Mouse (Mus musculus): Measurements from ENCODE around the gene Acaa1a.
"Not testable (repeated sequence)": the region's sequence is repeated elsewhere in the genome, so short reads cannot be mapped to it uniquely, and the experiment has no call there.

The Acaa1a gene

DNA sequence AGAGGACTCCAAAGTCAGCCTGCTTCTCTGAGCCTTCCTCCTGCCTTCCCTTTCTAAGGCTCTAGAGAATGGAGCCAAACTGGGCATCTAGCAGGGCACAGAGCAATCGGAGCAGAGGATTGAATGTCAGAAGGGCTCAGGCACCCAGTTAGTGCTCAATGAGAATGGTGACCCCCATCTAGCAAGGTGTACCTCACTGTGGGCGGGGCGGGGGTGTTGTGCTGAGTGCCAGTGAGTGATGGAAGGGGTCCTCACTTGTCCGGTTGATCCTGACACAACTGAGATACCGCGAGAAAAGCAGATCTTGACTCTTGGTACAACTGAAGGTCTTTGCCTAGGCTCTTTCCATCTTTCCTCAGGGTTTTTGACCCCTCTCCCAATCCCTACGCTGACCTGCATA, 370 bp upstream of the Acaa1a start:
- no peak for DNase-seq (ENCODE audit: low read depth, low spot score)

DNA sequence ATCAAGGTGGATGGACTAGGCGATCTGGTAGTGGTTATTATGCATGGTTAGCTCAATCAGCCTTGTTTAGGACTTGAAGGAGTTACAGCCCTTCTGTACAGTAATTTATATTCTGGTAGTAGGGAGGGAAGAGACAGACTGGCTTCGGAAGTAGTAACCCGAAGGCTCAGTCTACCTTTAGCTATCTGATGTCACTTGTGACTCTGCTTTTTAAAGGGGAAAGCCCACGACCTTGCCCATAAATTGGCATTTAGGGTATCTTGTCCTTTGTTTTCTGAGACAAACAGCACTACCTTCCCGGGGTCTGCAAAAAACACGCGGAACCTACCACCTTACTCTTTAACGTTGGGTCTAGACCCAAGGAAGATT, 720 bp downstream of the Acaa1a start:
- no peak for DNase-seq (ENCODE audit: low read depth, low spot score)

DNA sequence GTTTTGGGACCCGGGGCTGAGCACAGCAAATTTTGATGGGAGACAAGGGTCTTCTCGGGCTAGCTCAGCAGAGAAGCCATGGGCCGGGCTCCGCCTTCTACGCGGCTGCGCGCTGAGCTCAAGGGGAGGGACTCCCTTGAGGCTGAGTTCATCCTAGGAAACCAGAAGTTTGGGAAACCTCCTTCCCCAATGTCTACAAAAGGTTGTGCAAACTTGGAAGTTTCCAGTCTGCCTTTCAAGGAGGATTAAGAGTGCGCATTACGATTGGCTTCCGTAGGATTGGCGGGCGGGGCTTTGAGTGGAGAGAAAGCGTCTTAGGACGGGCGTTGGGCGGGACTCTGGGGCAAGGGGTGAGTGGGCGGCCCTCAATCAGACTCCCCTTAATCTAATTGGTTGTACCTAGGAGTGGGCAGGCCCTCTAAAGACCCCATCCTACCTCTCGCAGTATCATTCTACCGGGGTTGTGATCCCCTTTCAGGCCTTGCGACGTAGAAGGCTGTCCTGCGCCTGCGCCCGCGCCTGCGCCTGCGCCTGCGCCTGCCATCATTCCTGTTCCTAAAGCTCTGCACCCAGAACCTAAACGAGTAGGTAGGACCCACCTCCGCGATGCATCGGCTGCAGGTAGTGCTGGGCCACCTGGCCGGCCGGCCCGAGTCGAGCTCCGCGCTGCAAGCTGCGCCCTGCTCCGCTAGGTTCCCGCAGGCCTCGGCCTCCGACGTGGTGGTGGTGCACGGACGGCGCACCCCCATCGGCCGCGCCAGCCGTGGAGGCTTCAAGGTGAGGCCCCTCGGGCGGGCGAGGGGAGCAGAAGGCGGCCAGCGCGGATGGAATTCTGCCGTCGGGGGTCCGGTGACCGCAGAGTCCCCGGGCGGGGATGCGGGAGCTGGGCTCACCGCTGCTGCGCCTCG, 1.7 kb downstream of the Acaa1a start, which contains the start of gene Myd88:
Myd88 (minus strand) TSS at position 503 of the 908 bp plus-strand sequence.
- peak; percentile 96 for DNase-seq (ENCODE audit: low read depth, low spot score)

DNA sequence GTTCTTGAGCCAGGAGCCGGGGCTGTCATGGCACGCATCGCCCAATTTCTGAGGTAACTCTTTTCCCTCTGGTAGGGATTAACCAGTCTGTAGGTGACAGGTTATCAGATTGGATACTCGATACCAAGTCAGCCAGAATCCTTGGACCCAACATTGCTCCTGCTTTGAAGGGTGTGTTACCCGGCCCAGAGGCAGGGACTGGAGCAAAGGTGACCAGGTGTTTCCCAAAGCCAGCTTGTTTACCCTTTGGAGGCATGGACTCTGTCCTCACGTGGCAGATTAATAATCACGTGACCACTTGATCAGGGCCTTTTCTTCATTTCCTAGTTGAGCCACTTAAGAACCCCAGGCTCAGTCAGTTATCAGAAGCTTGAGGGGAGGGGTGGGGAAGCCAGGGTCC, 3.3 kb downstream of the Acaa1a start:
- no peak for DNase-seq (ENCODE audit: low read depth, low spot score)

DNA sequence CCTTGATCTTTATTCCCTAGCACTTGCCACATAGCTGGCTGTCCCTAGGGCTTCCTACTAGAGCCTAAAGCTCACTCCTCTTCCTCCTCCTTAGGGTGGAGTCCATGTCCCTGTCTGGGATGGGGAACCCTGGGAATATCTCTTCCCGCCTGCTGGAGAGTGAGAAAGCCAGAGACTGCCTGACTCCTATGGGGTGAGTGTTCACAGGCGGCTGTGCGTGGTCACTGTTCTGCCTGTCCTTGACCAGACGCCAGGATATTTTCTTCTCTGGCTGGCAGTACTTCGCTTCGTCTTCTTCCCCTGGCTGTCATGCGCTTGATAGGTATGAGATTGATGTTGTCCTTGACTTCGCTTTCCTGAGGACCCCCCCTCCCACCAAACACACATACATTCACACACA, 6.9 kb downstream of the Acaa1a start:
- no peak for DNase-seq (ENCODE audit: low read depth, low spot score)

DNA sequence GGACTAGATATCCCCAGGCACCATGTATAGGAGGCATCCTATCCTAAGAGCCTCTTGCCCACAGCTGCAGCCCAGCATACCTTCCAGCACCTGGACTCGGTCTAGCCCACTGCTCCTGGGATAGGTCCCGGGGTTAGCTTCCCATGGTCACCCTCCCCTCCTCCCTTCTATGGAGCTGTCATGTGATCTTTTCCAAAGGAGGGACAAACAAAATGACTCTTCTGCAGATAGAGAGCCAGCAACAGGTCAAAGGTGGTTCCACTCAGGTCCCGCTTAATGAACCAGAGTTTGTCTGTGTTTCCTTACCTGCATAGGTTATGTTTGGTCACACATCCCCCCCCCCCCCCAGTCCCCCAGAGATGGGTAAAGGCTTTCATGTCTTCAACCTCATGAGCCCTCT, 11.1 kb downstream of the Acaa1a start:
- DNase-seq (ENCODE audit: low read depth, low spot score), result no peak

DNA sequence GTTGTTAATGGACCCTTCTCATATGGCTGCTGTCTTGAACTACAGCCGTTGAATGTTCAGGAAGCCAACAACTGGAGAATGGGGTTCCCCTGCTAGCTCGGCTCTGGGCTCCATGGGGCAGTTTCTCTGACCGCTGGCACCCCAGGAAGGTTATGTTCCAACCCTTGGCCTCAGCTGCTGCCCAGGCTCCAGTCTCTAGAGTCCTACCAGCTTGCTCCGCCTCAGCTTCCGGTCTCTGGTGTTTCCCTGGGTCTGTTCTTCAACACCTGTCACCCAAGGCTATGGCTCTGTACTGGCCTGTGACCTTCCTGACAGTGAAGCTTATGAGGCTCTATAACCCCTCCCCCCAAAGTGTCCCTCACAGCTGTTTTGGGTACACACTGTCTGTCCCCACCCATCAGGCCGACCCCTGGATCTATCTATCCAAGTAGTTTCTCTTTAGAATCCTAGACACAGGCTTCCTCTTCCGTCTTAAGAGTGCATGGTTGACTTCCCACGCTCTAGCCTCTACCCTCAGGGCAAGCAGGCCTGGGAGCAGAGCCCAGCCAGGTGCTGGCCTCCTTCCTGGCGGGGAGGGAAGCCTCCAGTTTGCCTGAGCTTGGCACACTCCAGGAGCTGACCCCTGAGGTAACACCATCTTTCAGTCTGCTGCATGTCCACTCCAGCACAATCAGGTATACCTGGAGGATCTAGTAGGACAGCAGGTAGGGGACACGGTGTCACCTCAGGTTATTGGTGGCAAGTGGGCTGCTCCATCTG, 11.7 kb downstream of the Acaa1a start:
- no peak for DNase-seq (ENCODE audit: low read depth, low spot score)

DNA sequence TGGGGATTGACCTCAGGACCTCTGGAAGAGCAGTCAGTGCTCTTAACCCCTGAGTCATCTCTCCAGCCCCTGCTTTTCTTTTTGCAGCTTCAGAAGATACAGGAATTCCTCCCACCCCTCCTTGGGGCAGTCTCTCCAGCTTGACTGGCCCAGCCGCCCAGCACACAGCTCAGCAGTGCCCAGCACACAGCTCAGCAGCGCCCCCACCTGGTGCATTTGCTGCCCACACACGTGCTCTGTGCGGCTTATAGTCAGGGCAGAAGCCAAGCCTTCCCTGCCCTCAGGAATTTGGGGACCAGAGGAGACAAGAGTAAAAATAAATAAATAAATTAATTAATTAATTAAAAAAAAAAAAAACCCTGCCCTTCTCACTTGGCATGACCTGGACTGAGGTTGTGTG, 12.6 kb downstream of the Acaa1a start:
- DNase-seq (ENCODE audit: low read depth, low spot score), result peak; percentile 88

DNA sequence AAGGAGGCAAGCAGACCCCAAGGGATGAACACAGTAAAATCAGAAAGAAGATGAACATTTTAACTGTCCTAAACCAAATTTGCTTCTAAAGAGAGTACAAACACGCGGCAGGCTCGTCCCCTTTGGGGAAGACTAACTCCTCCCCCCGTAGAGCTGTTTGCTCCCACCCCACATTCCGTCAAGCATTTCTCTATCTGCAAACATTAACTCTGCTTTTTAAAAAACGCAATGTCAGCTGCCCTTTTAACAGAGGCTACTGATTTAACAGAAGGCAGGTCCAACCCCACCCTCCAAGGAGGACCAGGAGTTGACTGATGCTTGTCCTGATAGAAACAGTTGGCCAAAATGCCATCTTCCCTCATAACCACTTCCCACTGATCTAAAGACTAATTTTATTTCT, 14.4 kb downstream of the Acaa1a start:
- no peak for DNase-seq (ENCODE audit: low read depth, low spot score)

DNA sequence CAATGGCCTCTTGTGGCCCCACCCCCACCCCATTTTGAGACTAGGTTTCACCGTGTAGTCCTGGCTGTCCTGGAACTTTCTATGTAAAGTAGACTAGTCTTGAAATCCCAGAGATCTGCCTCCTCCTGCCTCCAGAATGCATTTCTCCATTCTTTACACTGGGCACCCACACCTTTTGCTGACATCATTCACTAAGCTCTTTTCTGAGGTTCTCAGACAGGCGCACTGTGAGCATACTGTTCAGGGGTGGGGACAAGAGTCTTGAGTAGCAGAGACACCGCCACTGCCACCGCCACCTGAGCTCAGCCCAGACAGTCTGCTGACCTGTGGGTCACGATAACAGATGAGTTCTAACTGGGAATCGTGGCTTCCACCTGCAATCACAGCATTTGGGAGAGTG, 16.5 kb downstream of the Acaa1a start:
- DNase-seq (ENCODE audit: low read depth, low spot score), result no peak

DNA sequence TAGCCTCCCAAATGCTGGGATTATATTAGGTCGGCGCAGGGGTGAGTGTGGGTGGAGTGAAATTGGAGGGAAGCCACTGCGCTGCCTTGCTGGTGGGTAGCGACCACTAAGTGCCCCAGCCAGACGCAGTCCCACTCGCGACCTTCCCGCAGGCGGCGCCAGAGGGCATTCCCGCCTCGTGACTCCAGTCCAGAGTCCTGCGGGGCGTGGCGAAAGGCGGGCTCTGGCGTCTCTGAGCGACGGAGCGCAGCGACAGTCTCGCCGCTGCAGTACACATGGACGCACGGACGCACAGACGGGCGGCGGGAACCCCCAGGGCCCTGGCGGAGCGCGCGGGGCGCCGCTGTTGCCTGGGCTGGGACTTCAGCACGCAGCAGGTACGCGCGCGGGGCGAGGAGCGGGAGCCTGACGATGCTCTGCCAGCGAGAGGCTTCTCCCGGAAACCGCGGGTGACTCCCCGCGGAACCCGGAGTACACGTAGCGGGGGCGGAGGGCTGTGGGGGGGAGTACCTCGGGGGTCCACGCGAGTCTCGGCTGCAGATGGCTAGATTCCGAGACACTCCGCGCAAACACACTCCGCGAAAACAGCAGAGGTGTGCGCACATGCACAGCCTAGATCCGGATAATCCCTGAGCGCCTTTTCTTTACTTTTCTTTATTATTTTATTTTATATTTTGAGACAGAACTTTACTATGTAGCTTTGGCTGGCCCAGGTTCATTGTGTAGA, 18.0 kb downstream of the Acaa1a start, which contains the start of gene Xylb:
Xylb (plus strand) TSS at position 51 of the 727 bp plus-strand sequence.
- peak; percentile 82 for DNase-seq (ENCODE audit: low read depth, low spot score)

DNA sequence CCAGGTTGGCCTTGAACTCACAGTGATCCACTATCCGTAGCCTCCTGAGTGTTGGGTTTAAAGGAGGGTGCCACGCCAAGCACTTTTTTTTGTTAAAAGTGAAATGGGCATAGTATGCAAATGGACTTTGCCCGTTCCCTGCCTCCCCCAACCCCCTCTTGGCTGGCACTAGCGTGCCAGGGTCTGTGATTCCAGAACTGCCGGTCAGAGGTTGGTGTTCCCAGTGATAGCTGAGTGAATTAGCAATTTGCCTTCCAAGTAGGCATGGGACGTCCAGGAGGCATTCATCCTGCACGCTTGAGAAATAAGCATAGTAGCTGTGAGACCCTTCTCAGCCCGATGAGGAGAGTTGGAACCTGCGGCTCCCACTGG, 18.6 kb downstream of the Acaa1a start:
- DNase-seq (ENCODE audit: low read depth, low spot score), result no peak

DNA sequence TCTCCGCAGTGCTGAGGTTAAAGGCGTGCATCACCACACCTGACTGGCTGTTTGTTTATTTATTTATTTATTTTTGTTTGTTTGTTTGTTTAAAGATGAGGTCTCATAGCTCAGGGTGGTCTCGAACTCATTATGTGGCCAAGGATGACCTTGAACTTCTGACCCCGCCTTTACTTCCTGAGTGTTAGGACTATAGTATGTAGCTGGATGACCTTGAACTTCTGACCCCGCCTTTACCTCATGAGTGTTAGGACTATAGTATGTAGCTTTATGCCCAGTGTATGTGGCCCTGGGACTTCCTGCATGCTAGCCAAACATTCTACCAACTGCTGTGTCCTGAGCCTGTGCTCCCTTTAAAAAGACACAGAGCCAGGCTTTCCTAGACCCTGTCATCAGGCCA, 21.9 kb downstream of the Acaa1a start:
- DNase-seq (ENCODE audit: low read depth, low spot score), result no peak

DNA sequence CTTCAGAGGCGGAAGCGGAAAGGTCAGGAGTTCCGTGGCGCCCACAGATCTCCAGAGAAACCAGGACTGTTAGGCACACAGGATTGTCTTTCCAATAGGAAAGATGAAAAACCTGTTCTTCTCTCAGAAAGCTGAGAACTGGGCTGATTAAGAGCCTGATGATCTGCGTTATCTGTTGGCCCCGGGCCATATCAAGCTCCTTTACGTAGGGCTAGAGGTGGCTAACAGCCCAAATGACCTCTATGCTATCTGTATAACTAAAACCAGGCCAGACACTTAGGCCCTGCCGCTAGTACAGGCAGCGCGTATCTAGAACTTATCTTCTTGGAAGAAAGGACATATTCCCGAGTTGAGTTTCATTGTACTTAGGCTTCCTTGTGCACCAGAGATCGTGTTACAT, 23.8 kb downstream of the Acaa1a start:
- DNase-seq (ENCODE audit: low read depth, low spot score), result no peak

DNA sequence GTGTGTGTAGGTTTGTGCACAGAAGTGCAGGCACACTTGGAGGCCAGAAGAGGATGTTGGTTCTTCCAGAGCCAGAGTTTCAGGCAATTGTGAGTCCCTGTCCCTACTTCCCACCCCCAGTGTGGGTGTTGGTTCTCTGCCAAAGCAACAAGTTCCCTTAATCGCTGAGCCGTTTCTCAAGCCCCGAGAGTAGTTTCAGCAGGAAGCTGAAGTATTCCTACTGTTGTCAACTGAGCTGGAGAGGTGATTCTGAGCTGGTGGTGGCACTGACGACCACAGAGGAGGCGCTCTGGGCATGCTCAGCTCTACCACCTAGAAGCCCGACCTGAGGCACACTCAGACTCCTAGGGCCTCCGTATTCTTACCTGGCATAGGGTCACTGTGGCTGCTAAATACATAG, 25.8 kb downstream of the Acaa1a start, which contains the start of gene Slc22a14:
Slc22a14 (minus strand) TSS at position 270 of the 400 bp plus-strand sequence.
- no peak for DNase-seq (ENCODE audit: low read depth, low spot score)

DNA sequence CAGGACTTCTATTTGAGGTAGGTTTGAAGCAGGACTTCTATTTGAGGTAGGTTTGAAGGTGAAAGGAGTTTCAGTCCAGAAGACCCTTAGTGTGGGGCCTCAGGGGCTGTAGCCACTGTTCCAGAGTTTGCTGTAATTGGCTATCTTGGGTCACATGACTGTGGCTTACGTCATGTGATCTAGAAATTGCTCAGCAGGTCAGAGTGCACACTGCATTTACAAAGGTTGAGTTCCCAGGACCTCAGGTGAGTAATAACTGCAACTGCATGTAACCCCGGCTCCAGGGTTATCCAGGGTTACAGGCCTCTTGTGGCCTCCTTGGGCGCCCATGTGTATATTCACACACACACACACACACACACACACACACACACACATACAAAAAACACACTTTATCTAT, 28.9 kb downstream of the Acaa1a start:
- DNase-seq (ENCODE audit: low read depth, low spot score), result no peak

DNA sequence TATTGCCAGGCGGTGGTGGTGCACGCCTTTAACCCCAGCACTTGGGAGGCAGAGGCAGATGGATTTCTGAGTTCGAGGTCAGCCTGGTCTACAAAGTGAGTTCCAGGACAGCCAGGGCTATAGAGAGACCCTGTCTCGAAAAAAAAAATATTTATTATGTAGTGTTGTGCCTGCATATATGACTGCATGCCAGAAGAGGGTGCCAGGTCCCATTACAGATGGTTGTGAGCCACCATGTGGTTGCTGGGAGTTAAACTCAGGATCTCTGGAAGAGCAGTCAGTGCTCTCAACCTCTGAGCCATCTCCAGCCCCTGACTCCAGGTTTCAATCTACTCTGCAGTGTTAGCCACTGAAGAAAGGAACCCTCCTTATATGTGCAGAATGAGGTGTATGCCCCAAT, 31.3 kb downstream of the Acaa1a start:
- DNase-seq (ENCODE audit: low read depth, low spot score), result not testable (repeated sequence)

DNA sequence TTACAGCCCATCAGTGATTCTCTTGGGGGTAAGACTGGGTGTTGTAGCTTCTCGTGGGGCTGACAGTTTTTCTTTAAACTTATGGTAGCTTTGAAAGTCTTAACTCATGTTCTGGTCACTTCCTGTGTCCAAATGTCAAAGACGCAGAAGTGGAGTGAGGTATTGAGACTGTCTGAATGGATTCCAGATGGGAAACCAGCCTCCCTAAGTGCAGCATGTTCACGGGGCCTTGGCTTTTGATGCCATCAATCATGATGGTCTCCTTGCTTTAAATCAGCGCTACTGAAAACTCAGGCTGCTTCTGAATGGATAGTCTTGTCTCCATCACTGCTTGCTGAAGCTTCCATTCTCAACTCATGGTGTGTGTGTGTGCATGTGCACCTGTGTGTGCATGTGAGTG, 31.8 kb downstream of the Acaa1a start:
- DNase-seq (ENCODE audit: low read depth, low spot score), result no peak

DNA sequence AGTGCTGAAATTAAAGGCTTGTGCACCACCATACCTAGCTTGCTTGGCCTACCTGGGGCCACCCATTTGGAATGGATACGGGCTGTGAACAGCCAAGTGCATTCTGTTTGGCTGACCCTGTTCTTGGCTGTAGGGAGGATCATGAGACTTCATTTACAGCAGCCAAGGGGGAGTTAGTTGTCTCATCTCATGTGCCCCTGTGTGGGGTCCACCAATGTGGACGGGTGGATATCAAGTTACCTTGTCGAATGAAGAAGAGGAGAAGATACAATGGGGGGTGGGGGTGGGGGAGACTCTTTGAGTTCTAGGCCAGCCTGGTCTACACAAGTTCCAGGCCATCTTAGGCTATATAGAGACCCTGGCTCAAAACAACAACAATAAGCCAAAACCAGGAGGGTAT, 35.5 kb downstream of the Acaa1a start:
- no peak for DNase-seq (ENCODE audit: low read depth, low spot score)

DNA sequence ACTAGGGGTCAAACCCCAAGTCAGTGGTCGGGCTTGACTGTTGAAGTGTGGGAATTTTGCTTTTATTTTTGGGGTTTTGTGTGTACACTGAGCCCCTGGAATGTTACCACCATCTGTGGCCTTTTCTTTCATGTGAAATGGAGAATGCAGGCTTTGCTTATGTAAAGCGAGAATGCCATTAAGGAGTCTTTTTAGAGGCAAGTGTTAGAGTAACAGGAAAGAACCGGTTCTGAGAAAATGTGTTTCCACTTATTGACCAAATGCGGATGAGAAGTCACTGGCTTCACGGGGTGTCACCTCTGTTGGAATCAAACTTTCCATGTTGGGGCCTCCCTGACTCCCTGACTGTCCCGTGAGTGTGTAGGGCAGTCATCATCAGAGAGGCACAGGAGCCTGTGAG, 36.1 kb downstream of the Acaa1a start:
- DNase-seq (ENCODE audit: low read depth, low spot score), result no peak

DNA sequence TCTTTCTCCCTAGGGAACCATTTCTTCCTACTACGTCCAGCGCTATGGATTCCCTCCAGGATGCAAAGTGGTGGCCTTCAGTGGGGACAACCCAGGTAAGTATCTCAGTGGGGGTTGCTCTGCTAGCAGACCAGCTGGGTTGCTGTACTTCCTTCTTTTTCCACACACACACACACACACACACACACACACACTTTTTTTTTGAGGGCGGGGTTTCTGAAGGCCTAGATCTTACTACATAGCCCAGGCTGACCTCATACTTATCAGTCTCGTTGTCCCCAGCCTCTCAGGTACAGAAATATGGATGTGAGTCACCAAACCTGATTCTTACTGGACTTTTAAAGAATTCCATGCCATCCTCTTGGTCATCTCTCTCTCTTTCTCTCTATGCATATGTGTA, 38.8 kb downstream of the Acaa1a start:
- no peak for DNase-seq (ENCODE audit: low read depth, low spot score)

DNA sequence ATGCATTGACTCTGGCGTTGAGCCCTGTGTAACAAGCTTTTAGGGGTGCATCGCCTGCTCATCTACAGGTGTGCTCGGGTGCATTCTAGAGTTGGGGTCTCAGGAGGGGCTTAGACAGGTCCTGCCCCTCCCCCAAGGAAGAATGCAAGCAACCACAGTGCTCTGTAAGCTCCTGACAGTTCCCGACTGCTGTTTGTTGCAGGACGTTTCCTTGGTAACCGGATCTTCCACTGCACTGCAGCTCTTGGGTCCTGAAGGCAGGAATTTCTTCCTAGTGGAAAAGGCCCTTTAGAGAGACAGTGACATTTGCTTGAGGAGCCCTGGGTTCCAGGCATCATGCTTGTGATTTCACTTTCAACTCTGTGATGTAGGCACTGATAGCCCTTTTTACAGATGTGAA, 43.1 kb downstream of the Acaa1a start:
- DNase-seq (ENCODE audit: low read depth, low spot score), result no peak
